Mouse (Mus musculus): ENCODE measurements around the gene Trappc6a.

DNA sequence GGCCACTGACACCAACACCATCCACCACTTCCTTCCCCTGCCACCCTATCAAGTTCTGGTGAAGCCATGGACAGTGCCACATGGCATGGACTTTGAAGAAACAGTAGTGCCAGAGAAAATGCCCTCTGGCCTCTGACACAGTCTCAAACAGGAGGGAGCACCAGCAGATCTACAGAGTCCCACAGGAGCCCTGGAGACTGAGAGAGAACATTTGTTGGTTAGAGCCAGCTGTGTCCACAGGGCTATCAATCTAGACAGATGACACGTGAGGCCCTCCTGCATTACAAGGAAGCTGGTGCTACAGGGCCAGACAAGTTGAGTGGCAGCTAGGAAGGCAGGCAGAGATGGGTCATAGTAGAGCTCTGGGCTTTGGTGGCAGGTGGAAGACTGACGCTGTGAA, 44.2 kb downstream of the Trappc6a start:
- TF ChIP-seq CTCF (IDR thresholded peaks at IDR 0.05; ENCODE audit: borderline replicate concordance, extremely low read depth, insufficient read depth, insufficient read length) (no peak), POLR2A (IDR thresholded peaks at IDR 0.05; ENCODE audit: borderline replicate concordance, extremely low read depth, insufficient read depth, insufficient read length, poor library complexity, severe bottlenecking) (no peak)

All from brain, embryonic 14.5 days (tissue).